Mouse (Mus musculus): Measurements from ENCODE around the gene Tlr5. TPM values are rescaled to one million over a fixed set of nuclear protein-coding genes. Genes with fewer than 3 reads are reported as not detected.
A peak's percentile ranks its signal among the peaks of the same experiment; 100 is the strongest.

Gene Tlr5
- polyA plus RNA-seq (2016; fragmentation: Nextera tagmentation; extraction: Ambion mirVana): 0.47 and 0.69 TPM in 2 replicates

DNA sequence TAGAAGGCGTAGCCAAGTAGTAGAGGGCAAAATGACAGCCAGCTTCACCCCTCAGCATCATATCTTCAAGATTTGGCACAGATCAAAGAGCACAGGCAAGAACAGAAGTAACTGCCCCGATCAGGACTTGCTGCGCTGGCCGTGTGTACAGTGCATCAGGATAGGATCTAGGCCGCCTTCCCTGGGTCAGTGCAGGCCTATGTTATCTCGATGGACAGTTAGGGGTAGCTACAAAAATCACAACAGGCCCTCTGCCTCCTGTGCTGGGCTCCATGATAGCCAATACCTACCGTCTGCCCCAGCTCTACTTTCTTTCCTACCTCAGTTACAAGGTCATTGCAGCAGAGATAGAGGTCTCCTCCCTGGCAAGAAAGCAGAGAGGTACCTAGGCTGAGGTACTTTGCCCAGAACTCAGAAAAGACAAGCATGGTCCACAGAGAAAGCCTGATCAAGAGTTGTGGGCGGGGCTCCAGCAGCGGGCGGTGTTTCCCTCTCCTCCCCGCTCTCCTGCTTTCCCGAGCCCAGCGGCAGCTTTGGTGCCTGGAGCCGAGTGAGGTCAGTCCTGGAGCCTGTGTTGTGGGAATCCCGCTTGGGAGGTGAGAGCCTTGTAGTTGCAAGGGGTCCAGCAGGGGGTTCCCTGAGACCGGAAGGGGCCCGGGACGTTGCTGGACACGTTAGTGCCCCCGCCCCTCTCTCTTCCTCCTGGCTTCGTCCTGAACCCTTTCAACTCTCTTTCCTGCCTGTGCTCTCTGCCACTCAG is at the start of gene Tlr5:
Tlr5 (plus strand) TSS at position 502 of the 760 bp plus-strand sequence.
- ATAC-seq (ENCODE audit: low FRiP score, low read depth): peak; percentile 23; the same call in 1 of the 2 replicates
- Histone ChIP-seq H3K9me3 (no peaks in the 10 kb centered on the region), H3K9ac (peak within 1 kb of the TSS; percentile 53), H3K36me3 (no peaks in the 10 kb centered on the region), H3K4me1 (peaks cover 15% of the 10 kb centered on the region), H3K27ac (no peak within 1 kb of the TSS), H3K4me3 (peak within 1 kb of the TSS; percentile 35), H3K4me2 (replicated peaks) (peak within 1 kb of the TSS; percentile 75), H3K27me3 (replicated peaks) (peaks cover 16% of the 10 kb centered on the region; the same call in 1 of the 2 replicates)
- WGBS: 22% methylated on average over 21 of the region's 21 CpGs

- Histone ChIP-seq H3K4me1 (peaks cover 11% of the 10 kb centered on the region), H3K9me3 (no peaks in the 10 kb centered on the region), H3K27me3 (replicated peaks) (no peaks in the 10 kb centered on the region), H3K4me2 (replicated peaks) (no peak overlapping the region), H3K4me3 (no peak overlapping the region), H3K36me3 (no peaks in the 10 kb centered on the region), H3K27ac (no peak overlapping the region), H3K9ac (no peak overlapping the region)
- WGBS: 86% methylated on average over 3 of the region's 3 CpGs
- no peak for ATAC-seq (ENCODE audit: low FRiP score, low read depth)
These were observed 48.9 kb upstream of the Tlr5 start for GRCm38 (mm10) chr1:182905669-182906068.

GRCm38 (mm10) chr1:182908050-182909036 is 46.2 kb upstream of the Tlr5 start:
- H3K27ac ChIP-seq: no peak overlapping the region
- 0 out of 2 replicates have a peak, but pooled peaks cover 3% of the 10 kb centered on the region for H3K9me3 ChIP-seq
- H3K4me3 ChIP-seq: no peak overlapping the region
- H3K4me2 ChIP-seq (replicated peaks): peak overlapping the region; percentile 15
- WGBS: 22% methylated on average over 14 of the region's 14 CpGs
- H3K36me3 ChIP-seq: no peaks in the 10 kb centered on the region
- ATAC-seq (ENCODE audit: low FRiP score, low read depth): peak; percentile 89
- peaks cover 11% of the 10 kb centered on the region for H3K4me1 ChIP-seq
- H3K9ac ChIP-seq: no peak overlapping the region
- no peaks in the 10 kb centered on the region for H3K27me3 ChIP-seq (replicated peaks)

GRCm38 (mm10) chr1:182909066-182909465 is 45.5 kb upstream of the Tlr5 start:
- Histone ChIP-seq H3K27me3 (replicated peaks) (no peaks in the 10 kb centered on the region), H3K9me3 (0 out of 2 replicates have a peak, but pooled peaks cover 3% of the 10 kb centered on the region), H3K4me2 (replicated peaks) (no peak overlapping the region), H3K9ac (no peak overlapping the region), H3K4me3 (no peak overlapping the region), H3K27ac (no peak overlapping the region), H3K4me1 (peaks cover 11% of the 10 kb centered on the region), H3K36me3 (no peaks in the 10 kb centered on the region)
- peak; percentile 27; the same call in 1 of the 2 replicates for ATAC-seq (ENCODE audit: low FRiP score, low read depth)
- 71% methylated on average over 3 of the region's 3 CpGs for WGBS

GRCm38 (mm10) chr1:182909596-182909995 is 45.0 kb upstream of the Tlr5 start:
- Histone ChIP-seq H3K27me3 (replicated peaks) (no peaks in the 10 kb centered on the region), H3K27ac (no peak overlapping the region), H3K9me3 (0 out of 2 replicates have a peak, but pooled peaks cover 3% of the 10 kb centered on the region), H3K4me2 (replicated peaks) (no peak overlapping the region), H3K9ac (no peak overlapping the region), H3K36me3 (no peaks in the 10 kb centered on the region), H3K4me1 (peaks cover 11% of the 10 kb centered on the region), H3K4me3 (no peak overlapping the region)
- ATAC-seq (ENCODE audit: low FRiP score, low read depth): no peak
- WGBS: 87% methylated on average over 5 of the region's 5 CpGs

GRCm38 (mm10) chr1:182912591-182912990 is 42.0 kb upstream of the Tlr5 start:
- Histone ChIP-seq H3K4me1 (peaks cover 11% of the 10 kb centered on the region), H3K36me3 (no peaks in the 10 kb centered on the region), H3K9ac (no peak overlapping the region), H3K4me3 (no peak overlapping the region), H3K27me3 (replicated peaks) (no peaks in the 10 kb centered on the region), H3K27ac (no peak overlapping the region), H3K9me3 (0 out of 2 replicates have a peak, but pooled peaks cover 3% of the 10 kb centered on the region), H3K4me2 (replicated peaks) (no peak overlapping the region)
- ATAC-seq (ENCODE audit: low FRiP score, low read depth): no peak
- WGBS: 78% methylated on average over 2 of the region's 2 CpGs

DNA sequence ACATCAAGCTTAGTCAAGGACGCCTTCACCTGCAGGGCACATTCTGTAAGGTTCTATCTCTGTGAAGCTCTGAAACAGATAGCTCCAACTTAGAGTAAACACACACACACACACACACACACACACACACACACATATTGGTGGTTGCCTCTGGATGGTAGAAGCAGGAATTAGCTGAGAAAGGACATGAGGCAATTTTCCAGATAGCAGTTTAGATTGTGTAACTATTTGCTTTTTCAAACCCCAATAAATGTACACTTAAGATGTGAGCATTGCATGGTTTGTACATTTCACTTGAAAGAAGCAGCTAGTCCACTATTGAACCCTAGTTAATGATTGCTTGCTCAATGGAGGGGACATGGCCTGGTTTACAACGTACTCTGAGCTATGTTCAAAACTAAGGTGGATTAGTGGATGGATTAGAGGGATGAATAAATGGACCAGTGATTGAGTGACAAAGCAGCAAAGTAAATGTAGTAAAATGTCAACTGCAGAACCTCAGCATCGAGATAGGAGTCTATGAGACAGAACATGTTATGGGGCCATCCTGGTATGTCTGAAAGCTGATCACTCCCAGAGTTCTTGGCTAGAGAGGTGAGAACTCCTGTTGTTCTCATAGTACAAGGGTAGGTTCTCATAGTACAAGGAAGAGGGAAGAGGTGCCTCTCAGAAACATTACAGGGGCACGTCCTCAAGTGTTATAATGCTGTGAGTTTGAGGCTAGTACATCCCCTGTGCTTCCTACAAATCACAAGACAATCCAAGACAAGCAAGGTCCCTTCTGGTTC is 40.3 kb upstream of the Tlr5 start:
- WGBS: 73% methylated on average over 4 of the region's 4 CpGs
- Histone ChIP-seq H3K9ac (no peak overlapping the region), H3K27ac (no peak overlapping the region), H3K4me2 (replicated peaks) (no peak overlapping the region), H3K9me3 (0 out of 2 replicates have a peak, but pooled peaks cover 3% of the 10 kb centered on the region), H3K27me3 (replicated peaks) (no peaks in the 10 kb centered on the region), H3K4me3 (no peak overlapping the region), H3K4me1 (peaks cover 11% of the 10 kb centered on the region), H3K36me3 (no peaks in the 10 kb centered on the region)
- ATAC-seq (ENCODE audit: low FRiP score, low read depth): no peak

DNA sequence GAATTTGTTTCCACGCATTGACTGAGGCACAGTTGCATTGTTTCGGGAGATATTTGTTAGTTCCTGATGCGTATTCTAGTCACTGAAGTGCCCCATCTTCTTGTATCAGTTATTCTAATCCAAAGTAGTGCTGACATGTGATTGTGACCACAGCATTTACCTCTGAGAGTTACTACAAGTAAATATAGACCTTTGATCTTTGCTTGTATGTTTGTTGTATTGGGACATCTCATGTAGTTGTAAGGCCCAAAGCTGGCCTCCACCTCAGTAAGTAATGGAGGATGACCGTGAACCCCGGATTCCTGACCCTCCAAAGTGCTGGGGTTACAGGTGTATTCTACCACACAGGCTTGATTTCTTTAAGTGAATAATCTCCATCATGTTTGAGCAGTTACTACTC is 38.4 kb upstream of the Tlr5 start:
- no peaks in the 10 kb centered on the region for H3K36me3 ChIP-seq
- no peak overlapping the region for H3K4me3 ChIP-seq
- no peak overlapping the region for H3K27ac ChIP-seq
- H3K27me3 ChIP-seq (replicated peaks): no peaks in the 10 kb centered on the region
- H3K4me1 ChIP-seq: peaks cover 16% of the 10 kb centered on the region
- no peak for ATAC-seq (ENCODE audit: low FRiP score, low read depth)
- no peak overlapping the region for H3K9ac ChIP-seq
- 97% methylated on average over 5 of the region's 5 CpGs for WGBS
- no peak overlapping the region for H3K4me2 ChIP-seq (replicated peaks)
- H3K9me3 ChIP-seq: 0 out of 2 replicates have a peak, but pooled peaks cover 3% of the 10 kb centered on the region

DNA sequence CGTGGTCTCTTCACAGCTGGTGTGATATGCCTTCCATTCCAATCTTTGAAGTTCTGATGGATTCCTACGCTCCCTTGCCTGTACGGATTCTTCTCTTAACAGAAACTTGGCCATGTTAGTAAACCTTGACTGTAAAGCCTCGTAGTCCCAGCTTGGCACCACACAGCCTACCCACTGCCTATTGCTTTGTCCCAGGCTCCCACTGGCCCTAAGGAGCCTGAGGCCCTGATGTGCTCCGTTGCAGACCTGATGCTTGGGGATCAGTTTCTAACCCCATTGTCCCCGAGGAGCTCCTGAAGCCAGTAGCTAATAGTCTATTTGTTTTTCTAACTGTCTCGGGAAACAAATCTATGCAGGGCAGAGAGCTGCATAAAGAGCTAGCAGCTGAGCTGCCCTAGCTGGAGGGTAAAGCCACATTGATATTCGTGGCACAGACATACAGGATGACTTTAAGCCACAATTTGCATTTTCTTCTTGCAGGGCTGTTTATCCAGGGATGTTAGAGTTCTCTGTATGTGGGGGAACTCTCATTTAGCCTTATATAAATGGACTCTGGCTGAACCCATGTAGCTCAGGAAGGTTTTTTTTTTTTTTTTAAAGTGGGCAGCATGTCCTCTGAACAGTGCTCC is 35.8 kb upstream of the Tlr5 start:
- Histone ChIP-seq H3K27me3 (replicated peaks) (no peaks in the 10 kb centered on the region), H3K4me3 (no peak overlapping the region), H3K27ac (peak overlapping the region; percentile 53; the same call in 1 of the 2 replicates), H3K9ac (no peak overlapping the region), H3K4me2 (replicated peaks) (no peak overlapping the region; the same call in 1 of the 2 replicates), H3K4me1 (peaks cover 21% of the 10 kb centered on the region), H3K36me3 (no peaks in the 10 kb centered on the region), H3K9me3 (no peaks in the 10 kb centered on the region)
- WGBS: 43% methylated on average over 8 of the region's 8 CpGs
- ATAC-seq (ENCODE audit: low FRiP score, low read depth): peak; percentile 82

DNA sequence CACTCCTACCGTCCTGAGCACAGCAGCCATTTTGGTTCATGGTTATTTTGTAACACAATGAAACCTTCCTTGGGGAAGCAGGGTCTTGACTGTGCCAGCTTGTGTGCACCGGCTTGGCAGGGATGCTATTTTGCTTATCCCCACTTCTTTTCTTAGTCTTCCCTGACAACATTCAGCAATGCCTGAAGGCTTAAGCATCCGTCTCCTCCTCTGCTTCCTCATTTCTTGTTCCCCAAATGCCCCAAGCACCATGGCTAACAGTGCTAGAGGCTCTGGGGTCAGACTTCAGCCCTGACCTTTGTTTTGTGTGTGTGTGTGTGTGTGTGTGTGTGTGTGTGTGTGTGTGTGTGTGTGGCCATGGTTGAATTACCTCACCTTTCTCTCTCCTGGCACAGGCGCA is 31.8 kb upstream of the Tlr5 start:
- H3K4me2 ChIP-seq (replicated peaks): no peak overlapping the region
- H3K4me3 ChIP-seq: no peak overlapping the region
- 60% methylated on average over 4 of the region's 4 CpGs for WGBS
- H3K27me3 ChIP-seq (replicated peaks): no peaks in the 10 kb centered on the region
- H3K9ac ChIP-seq: no peak overlapping the region
- no peaks in the 10 kb centered on the region for H3K36me3 ChIP-seq
- peaks cover 21% of the 10 kb centered on the region for H3K4me1 ChIP-seq
- no peak overlapping the region for H3K27ac ChIP-seq
- no peak for ATAC-seq (ENCODE audit: low FRiP score, low read depth)
- no peaks in the 10 kb centered on the region for H3K9me3 ChIP-seq

DNA sequence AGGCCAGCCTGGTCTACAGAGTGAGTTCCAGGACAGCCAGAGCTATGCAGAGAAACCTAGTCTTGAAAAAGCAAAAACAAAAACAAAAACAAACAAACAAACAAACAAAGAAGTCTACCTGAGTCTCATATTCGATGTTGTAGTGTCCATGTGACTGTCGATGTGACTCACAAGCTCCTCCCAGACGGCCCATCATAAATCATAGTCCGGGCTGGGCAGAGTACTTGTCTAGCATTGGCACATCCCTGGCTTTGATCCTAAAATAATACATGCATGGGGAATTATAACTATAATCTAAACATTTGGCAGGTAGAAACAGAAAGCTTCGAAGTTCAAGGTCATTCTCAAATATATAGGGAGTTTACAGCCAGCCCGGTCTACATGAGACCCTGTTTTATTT is 28.1 kb upstream of the Tlr5 start:
- Histone ChIP-seq H3K27ac (no peak overlapping the region), H3K4me3 (no peak overlapping the region), H3K4me2 (replicated peaks) (no peak overlapping the region), H3K36me3 (no peaks in the 10 kb centered on the region), H3K27me3 (replicated peaks) (no peaks in the 10 kb centered on the region), H3K9me3 (no peaks in the 10 kb centered on the region), H3K9ac (no peak overlapping the region), H3K4me1 (0 out of 2 replicates have a peak, but pooled peaks cover 4% of the 10 kb centered on the region)
- no peak for ATAC-seq (ENCODE audit: low FRiP score, low read depth)
- 90% methylated on average over 6 of the region's 6 CpGs for WGBS
